Mouse (Mus musculus) liver, embryonic 11.5 days (tissue): ENCODE measurements around the gene Kalrn. TPM values are rescaled to one million over a fixed set of nuclear protein-coding genes. Genes with fewer than 3 reads are reported as not detected.

Experiments
- ATAC-seq: fragments of 200-750 bp; cut with Nextera tagmentation; replicated peaks from 2 replicates; pipeline ENCODE4 v1.8.0; 2017; ENCODE audit warnings: moderate number of reproducible peaks, mild to moderate bottlenecking, moderate TSS enrichment, moderate library complexity; ENCODE audit not compliant: low FRiP score
- DNase-seq: peaks from one replicate; pipeline ENCODE4 v3.0.0-alpha.2; 2017; ENCODE audit warnings: low spot score
- H3K27ac ChIP-seq: fragments of 300-500 bp; sonication (generic); 2 replicates; pipeline ENCODE4 v1.5.1; 2014; ENCODE audit warnings: mild to moderate bottlenecking, low read depth, low read length, control low read depth
- H3K27me3 ChIP-seq: fragments of 300-500 bp; sonication (generic); replicated peaks from 2 replicates; pipeline ENCODE4 v1.6.1; 2014; ENCODE audit warnings: low read length, mixed read lengths; ENCODE audit not compliant: control insufficient read depth, insufficient read depth
- H3K36me3 ChIP-seq: fragments of 300-500 bp; sonication (generic); 2 replicates; pipeline ENCODE4 v1.6.1; 2014; ENCODE audit warnings: mild to moderate bottlenecking, low read length, moderate library complexity, mixed read lengths; ENCODE audit not compliant: control insufficient read depth, insufficient read depth
- H3K4me1 ChIP-seq: fragments of 300-500 bp; sonication (generic); replicated peaks from 2 replicates; pipeline ENCODE4 v1.6.1; 2014; ENCODE audit warnings: low read length, mixed read lengths; ENCODE audit not compliant: control insufficient read depth, insufficient read depth
- H3K4me2 ChIP-seq: fragments of 300-500 bp; sonication (generic); 2 replicates; pipeline ENCODE4 v1.6.1; 2014; ENCODE audit warnings: mild to moderate bottlenecking, control low read depth, moderate library complexity
- H3K4me3 ChIP-seq: fragments of 300-500 bp; sonication (generic); 2 replicates; pipeline ENCODE4 v1.5.1; 2014; ENCODE audit warnings: low read depth, low read length, control low read depth
- H3K9ac ChIP-seq: fragments of 300-500 bp; sonication (generic); 2 replicates; pipeline ENCODE4 v1.6.1; 2014; ENCODE audit warnings: low read depth, low read length, control low read depth
- H3K9me3 ChIP-seq: fragments of 300-500 bp; sonication (generic); 2 replicates; pipeline ENCODE4 v1.6.1; 2016; ENCODE audit warnings: low read length, inconsistent platforms, mixed read lengths; ENCODE audit not compliant: control insufficient read depth
- WGBS: fragments of 180-500 bp; shearing (Covaris S2); extraction: QIAGEN DNeasy Blood & Tissue Kit; methylation state at CpG from one replicate; pipeline ENCODE4 v1.1.7; 2014; 5-methylcytosine and 5-hydroxymethylcytosine counted together
- polyA plus RNA-seq: library from polyadenylated mRNA; unstranded; fragments of >200 nt; fragmentation: Nextera tagmentation; extraction: Ambion mirVana; gene quantifications from 2 replicates; pipeline ENCODE4 v1.2.1, GENCODE M21; 2014

Gene Kalrn
- polyA plus RNA-seq, 1 experiment from 2014 or later = 25.1 TPM

GRCm38 (mm10) chr16:34175625-34176024 lies 397.7 kb downstream of the Kalrn start:
- WGBS = 72% methylated on average over 4 of the region's 4 CpGs
- no peak overlapping the region for H3K4me3 ChIP-seq
- no peaks in the 10 kb centered on the region; the same call in 1 of the 2 replicates for H3K36me3 ChIP-seq
- DNase-seq (no peak), ATAC-seq (no peak)
- no peak overlapping the region for H3K4me2 ChIP-seq
- H3K9ac ChIP-seq = no peak overlapping the region
- H3K9me3 ChIP-seq = no peaks in the 10 kb centered on the region
- no peak overlapping the region for H3K27ac ChIP-seq
- H3K4me1 ChIP-seq = no peaks in the 10 kb centered on the region
- no peaks in the 10 kb centered on the region for H3K27me3 ChIP-seq

- Histone ChIP-seq H3K4me1 (no peaks in the 10 kb centered on the region), H3K9me3 (no peaks in the 10 kb centered on the region), H3K4me3 (no peak overlapping the region), H3K27me3 (no peaks in the 10 kb centered on the region), H3K9ac (no peak overlapping the region), H3K27ac (no peak overlapping the region), H3K4me2 (no peak overlapping the region), H3K36me3 (no peaks in the 10 kb centered on the region; the same call in 1 of the 2 replicates)
- no peak for DNase-seq
- 81% methylated on average over 11 of the region's 11 CpGs for WGBS
- ATAC-seq = no peak
Measured at GRCm38 (mm10) chr16:34172572-34173181, 400.7 kb downstream of the Kalrn start.

GRCm38 (mm10) chr16:34167042-34167441 lies 406.3 kb downstream of the Kalrn start:
- Histone ChIP-seq H3K9me3 (no peaks in the 10 kb centered on the region), H3K4me2 (no peak overlapping the region), H3K36me3 (no peaks in the 10 kb centered on the region; the same call in 1 of the 2 replicates), H3K4me3 (no peak overlapping the region), H3K4me1 (no peaks in the 10 kb centered on the region), H3K27ac (no peak overlapping the region), H3K27me3 (no peaks in the 10 kb centered on the region), H3K9ac (no peak overlapping the region)
- WGBS = 76% methylated on average over 5 of the region's 5 CpGs
- ATAC-seq = no peak
- DNase-seq = no peak

DNA sequence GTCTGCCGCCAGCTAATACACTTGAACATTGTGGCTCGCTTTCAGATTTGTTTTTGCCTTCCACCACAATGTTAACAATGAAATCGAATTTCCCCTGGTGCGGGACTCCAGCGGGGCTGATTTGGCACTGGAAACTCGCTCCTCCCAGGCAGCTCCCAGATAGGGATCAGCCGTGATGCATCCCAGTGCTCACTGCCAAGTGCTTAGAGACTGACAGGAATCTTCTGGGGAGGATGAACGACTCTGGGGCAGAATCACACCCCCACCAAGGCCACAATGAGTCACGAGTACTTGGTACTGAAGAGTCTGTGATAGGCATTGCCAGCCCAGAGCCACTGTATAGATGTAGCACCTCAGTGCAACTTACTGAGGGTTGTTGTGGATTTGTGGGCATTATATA lies 410.2 kb downstream of the Kalrn start:
- no peaks in the 10 kb centered on the region for H3K36me3 ChIP-seq

DNA sequence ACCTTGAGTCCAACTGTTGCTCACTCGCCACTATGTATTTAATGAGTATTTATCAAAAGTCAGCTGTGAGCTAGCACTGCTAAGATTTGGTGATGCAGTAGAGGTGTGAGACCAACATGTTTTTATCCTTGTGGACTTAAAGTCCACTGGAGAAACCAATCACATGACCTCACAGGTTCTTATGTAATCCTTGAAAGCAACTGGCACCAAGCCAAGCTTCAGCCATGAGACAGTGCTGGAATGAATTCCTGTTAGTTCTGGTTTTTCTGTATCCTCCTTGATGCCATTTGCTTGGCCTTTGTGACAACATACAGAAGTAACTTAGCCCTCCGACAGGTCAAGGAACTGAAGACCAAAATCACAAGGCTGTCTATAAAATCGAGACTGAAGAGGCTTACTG lies 413.8 kb downstream of the Kalrn start:
- Histone ChIP-seq H3K9ac (no peak overlapping the region), H3K4me3 (no peak overlapping the region), H3K27ac (no peak overlapping the region), H3K36me3 (no peaks in the 10 kb centered on the region), H3K4me1 (no peaks in the 10 kb centered on the region), H3K4me2 (no peak overlapping the region), H3K27me3 (no peaks in the 10 kb centered on the region), H3K9me3 (no peaks in the 10 kb centered on the region)
- WGBS = 76% methylated on average over 3 of the region's 3 CpGs
- DNase-seq = no peak
- ATAC-seq = no peak

More for the DNA sequence above, 410.2 kb downstream of the Kalrn start:
- Histone ChIP-seq H3K27me3 (no peaks in the 10 kb centered on the region), H3K9me3 (no peaks in the 10 kb centered on the region), H3K27ac (no peak overlapping the region), H3K9ac (no peak overlapping the region), H3K4me1 (no peaks in the 10 kb centered on the region), H3K4me2 (no peak overlapping the region), H3K4me3 (no peak overlapping the region)
- DNase-seq = no peak
- no peak for ATAC-seq
- WGBS = 61% methylated on average over 9 of the region's 9 CpGs

DNA sequence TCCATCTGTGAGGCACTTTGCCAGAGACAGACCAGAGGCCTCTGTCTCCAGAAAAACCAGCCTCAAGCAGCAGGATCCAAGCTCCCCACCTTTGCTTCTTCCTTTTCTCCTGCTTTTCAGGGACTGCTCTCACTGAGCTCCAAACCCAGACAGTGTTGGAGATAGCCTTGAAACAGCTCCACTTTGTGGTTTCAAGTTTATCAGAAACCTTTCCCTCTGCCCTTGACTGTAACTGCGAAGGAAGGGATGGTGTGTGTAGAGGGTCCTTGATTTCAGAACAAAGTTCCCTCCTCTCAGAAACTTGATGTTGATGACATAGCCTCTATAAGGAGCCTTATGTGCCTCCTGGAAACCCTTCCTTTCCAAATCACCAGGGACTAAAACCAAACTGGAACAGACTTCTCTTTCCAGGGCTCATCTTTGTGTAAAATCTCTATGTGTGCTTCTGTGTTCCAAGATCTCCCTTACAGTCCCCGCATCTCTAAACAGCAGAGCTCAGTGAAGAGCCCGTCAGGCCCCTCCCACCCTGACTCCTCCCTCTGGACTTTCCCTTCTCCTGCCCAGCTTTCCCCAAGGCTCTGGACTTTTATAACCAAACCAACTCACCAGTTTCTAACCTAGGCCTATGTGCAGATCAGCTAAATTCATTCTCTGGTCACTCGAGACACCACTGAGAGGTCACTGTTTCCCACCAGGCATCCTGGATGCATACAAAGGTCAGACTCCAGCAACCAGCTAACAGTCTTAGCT lies 415.8 kb downstream of the Kalrn start:
- H3K36me3 ChIP-seq = no peaks in the 10 kb centered on the region
- ATAC-seq (no peak), DNase-seq (no peak)
- H3K4me1 ChIP-seq = no peaks in the 10 kb centered on the region; the same call in 1 of the 2 replicates
- H3K9me3 ChIP-seq = no peaks in the 10 kb centered on the region
- H3K9ac ChIP-seq = no peak overlapping the region
- H3K27me3 ChIP-seq = no peaks in the 10 kb centered on the region
- WGBS = 41% methylated on average over 4 of the region's 4 CpGs
- no peak overlapping the region for H3K27ac ChIP-seq
- H3K4me2 ChIP-seq = no peak overlapping the region
- H3K4me3 ChIP-seq = no peak overlapping the region

GRCm38 (mm10) chr16:34155696-34156095 lies 417.6 kb downstream of the Kalrn start:
- Histone ChIP-seq H3K4me1 (no peaks in the 10 kb centered on the region; the same call in 1 of the 2 replicates), H3K9me3 (no peaks in the 10 kb centered on the region), H3K9ac (no peak overlapping the region), H3K27ac (no peak overlapping the region), H3K4me2 (no peak overlapping the region), H3K4me3 (no peak overlapping the region), H3K36me3 (no peaks in the 10 kb centered on the region), H3K27me3 (no peaks in the 10 kb centered on the region)
- 63% methylated on average over 3 of the region's 3 CpGs for whole genome bisulfite sequencing
- DNase-seq (no peak), ATAC-seq (no peak)

DNA sequence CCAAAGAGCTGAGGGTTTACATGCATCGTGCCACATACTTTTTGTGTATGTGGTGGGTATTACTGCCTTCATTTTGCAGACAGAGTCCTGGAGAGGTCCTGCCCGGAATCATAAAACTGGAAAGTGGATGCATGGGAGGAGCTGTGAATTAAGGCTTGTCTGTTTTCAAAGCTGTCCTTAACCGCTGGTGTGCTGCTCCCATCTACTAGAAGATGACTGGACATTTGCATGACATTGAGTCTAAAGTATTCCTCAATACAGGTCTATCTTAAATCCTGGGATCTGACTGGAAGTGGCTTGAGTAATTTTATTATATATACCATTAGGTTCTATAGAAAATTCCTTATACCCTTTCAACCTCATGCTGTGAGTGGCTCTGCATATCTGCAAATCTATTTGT lies 418.4 kb downstream of the Kalrn start:
- Histone ChIP-seq H3K27me3 (no peaks in the 10 kb centered on the region), H3K4me2 (no peak overlapping the region), H3K9me3 (no peaks in the 10 kb centered on the region), H3K36me3 (no peaks in the 10 kb centered on the region), H3K4me1 (no peaks in the 10 kb centered on the region; the same call in 1 of the 2 replicates), H3K9ac (no peak overlapping the region), H3K4me3 (no peak overlapping the region), H3K27ac (no peak overlapping the region)
- WGBS = 82% methylated on average over 3 of the region's 3 CpGs
- DNase-seq = no peak
- ATAC-seq = no peak
